Mouse (Mus musculus) midbrain, postnatal 0 days (tissue): ENCODE results near the gene Prss29. TPM values are rescaled to one million over a fixed set of nuclear protein-coding genes. Genes with fewer than 3 reads are reported as not detected.

Experiments
- ATAC-seq: fragments of 200-750 bp; cut with Nextera tagmentation; 2 replicates; pipeline ENCODE4 v1.8.0; 2017; ENCODE audit warnings: moderate number of reproducible peaks, mild to moderate bottlenecking, moderate TSS enrichment, moderate library complexity; ENCODE audit not compliant: low FRiP score
- DNase-seq: peaks from one replicate; pipeline ENCODE4 v3.0.0-alpha.2; 2015; ENCODE audit warnings: low spot score
- H3K27ac ChIP-seq: fragments of 300-500 bp; sonication (generic); 2 replicates; pipeline ENCODE4 v1.5.1; 2014; ENCODE audit warnings: low read depth, mild to moderate bottlenecking, low read length, mixed read lengths
- H3K27me3 ChIP-seq: fragments of 300-500 bp; sonication (generic); 2 replicates; pipeline ENCODE4 v1.6.1; 2014; ENCODE audit warnings: low read length, control low read depth, mixed read lengths; ENCODE audit not compliant: insufficient read depth
- H3K36me3 ChIP-seq: fragments of 300-500 bp; sonication (generic); 2 replicates; pipeline ENCODE4 v1.6.1; 2014; ENCODE audit warnings: low read length, control low read depth, mixed read lengths; ENCODE audit not compliant: insufficient read depth
- H3K4me1 ChIP-seq: fragments of 300-500 bp; sonication (generic); 2 replicates; pipeline ENCODE4 v1.6.1; 2014; ENCODE audit warnings: mild to moderate bottlenecking, control low read depth, antibody characterized with exemption, low read length, mixed read lengths; ENCODE audit not compliant: insufficient read depth
- H3K4me2 ChIP-seq: fragments of 300-500 bp; sonication (generic); 2 replicates; pipeline ENCODE4 v1.6.1; 2014; ENCODE audit warnings: low read depth, mild to moderate bottlenecking, low read length, mixed read lengths; ENCODE audit not compliant: poor library complexity, severe bottlenecking
- H3K4me3 ChIP-seq: fragments of 300-500 bp; sonication (generic); 2 replicates; pipeline ENCODE4 v1.5.1; 2014; ENCODE audit warnings: low read depth, mild to moderate bottlenecking, low read length, moderate library complexity
- H3K9ac ChIP-seq: fragments of 300-500 bp; sonication (generic); replicated peaks from 2 replicates; pipeline ENCODE4 v1.6.1; 2014; ENCODE audit warnings: mild to moderate bottlenecking, low read length, moderate library complexity, mixed read lengths; ENCODE audit not compliant: poor library complexity, severe bottlenecking
- H3K9me3 ChIP-seq: fragments of 300-500 bp; sonication (generic); 2 replicates; pipeline ENCODE4 v1.6.1; 2016; ENCODE audit warnings: low read length, control low read depth
- CTCF ChIP-seq: IDR thresholded peaks from 2 replicates; pipeline ENCODE4 v1.5.1; 2016; ENCODE audit warnings: antibody characterized with exemption, mild to moderate bottlenecking
- WGBS: fragments of 180-500 bp; shearing (Covaris S2); extraction: QIAGEN DNeasy Blood & Tissue Kit; methylation state at CpG from one replicate; pipeline ENCODE4 v1.1.7; 2014; 5-methylcytosine and 5-hydroxymethylcytosine counted together
- polyA plus RNA-seq: library from polyadenylated mRNA; unstranded; fragments of >200 nt; fragmentation: Nextera tagmentation; extraction: Ambion mirVana; gene quantifications from 2 replicates; pipeline ENCODE4 v1.2.1, GENCODE M21; 2015
- total RNA-seq: library from RNA; depleted of rRNA; stranded (reverse); fragments of >200 nt; gene quantifications from 2 replicates; pipeline ENCODE4 v1.2.3, GENCODE M21; 2014; rRNA removed

Prss29 gene
- total RNA-seq, result not detected in 2 replicates
- polyA plus RNA-seq, result not detected in 2 replicates

- H3K27ac ChIP-seq, result no peak within 1 kb of the TSS
- TF ChIP-seq CTCF, result no peak
- no peak for ATAC-seq
- DNase-seq, result no peak
- 73% methylated on average over 5 of the region's 5 CpGs for WGBS
- H3K36me3 ChIP-seq, result no peaks in the 10 kb centered on the region
- no peaks in the 10 kb centered on the region for H3K4me1 ChIP-seq
- no peaks in the 10 kb centered on the region for H3K9me3 ChIP-seq
- no peak within 1 kb of the TSS for H3K4me3 ChIP-seq
- H3K4me2 ChIP-seq, result no peak within 1 kb of the TSS
- H3K9ac ChIP-seq, result no peak within 1 kb of the TSS
- H3K27me3 ChIP-seq, result no peaks in the 10 kb centered on the region
These were observed at the start of gene Prss29 for GRCm38 (mm10) chr17:25318354-25318753. TSS of gene Prss29 (plus strand) at chr17:25318654.

GRCm38 (mm10) chr17:25270795-25271335 is 47.6 kb upstream of the Prss29 start:
- H3K27me3 ChIP-seq, result no peaks in the 10 kb centered on the region

GRCm38 (mm10) chr17:25272326-25272725 is 46.1 kb upstream of the Prss29 start:
- Histone ChIP-seq H3K36me3 (peaks cover 15% of the 10 kb centered on the region), H3K4me1 (peaks cover 18% of the 10 kb centered on the region), H3K9me3 (no peaks in the 10 kb centered on the region), H3K27me3 (no peaks in the 10 kb centered on the region), H3K4me2 (peak overlapping the region; percentile 97), H3K9ac (peak overlapping the region; percentile 98), H3K4me3 (peak overlapping the region; percentile 97), H3K27ac (peak overlapping the region; percentile 99)
- no peak for DNase-seq
- ATAC-seq, result no peak
- 0% methylated on average over 10 of the region's 10 CpGs for WGBS
- no peak for TF ChIP-seq CTCF

More at GRCm38 (mm10) chr17:25270795-25271335, 47.6 kb upstream of the Prss29 start:
- Histone ChIP-seq H3K36me3 (peaks cover 30% of the 10 kb centered on the region), H3K4me3 (peak overlapping the region; percentile 97; the same call in 1 of the 2 replicates), H3K9ac (no peak overlapping the region), H3K9me3 (no peaks in the 10 kb centered on the region), H3K27ac (no peak overlapping the region), H3K4me1 (peaks cover 18% of the 10 kb centered on the region), H3K4me2 (peak overlapping the region; percentile 97)
- WGBS, result 84% methylated on average over 2 of the region's 2 CpGs
- no peak for DNase-seq
- ATAC-seq, result no peak
- no peak for TF ChIP-seq CTCF

GRCm38 (mm10) chr17:25272951-25273705 is 45.3 kb upstream of the Prss29 start:
- no peaks in the 10 kb centered on the region for H3K27me3 ChIP-seq
- peak overlapping the region; percentile 98 for H3K9ac ChIP-seq
- H3K4me3 ChIP-seq, result peak overlapping the region; percentile 97
- DNase-seq (peak; percentile 93), ATAC-seq (peak; percentile 91)
- peaks cover 18% of the 10 kb centered on the region for H3K4me1 ChIP-seq
- no peaks in the 10 kb centered on the region for H3K9me3 ChIP-seq
- under 1% methylated on average over 74 of the region's 92 CpGs for WGBS
- TF ChIP-seq CTCF, result no peak
- peak overlapping the region; percentile 97 for H3K4me2 ChIP-seq
- H3K36me3 ChIP-seq, result peaks cover 8% of the 10 kb centered on the region
- H3K27ac ChIP-seq, result peak overlapping the region; percentile 99

- under 1% methylated on average over 35 of the region's 45 CpGs for WGBS
- Histone ChIP-seq H3K9ac (peak overlapping the region; percentile 98), H3K9me3 (no peaks in the 10 kb centered on the region), H3K36me3 (peaks cover under 1% of the 10 kb centered on the region; the same call in 1 of the 2 replicates), H3K4me3 (peak overlapping the region; percentile 97), H3K27me3 (no peaks in the 10 kb centered on the region), H3K4me1 (peaks cover 18% of the 10 kb centered on the region), H3K27ac (peak overlapping the region; percentile 99), H3K4me2 (peak overlapping the region; percentile 97)
- ATAC-seq, result peak; percentile 87
- TF ChIP-seq CTCF, result peak; percentile 84
- DNase-seq, result peak; percentile 96
These were observed 44.5 kb upstream of the Prss29 start for GRCm38 (mm10) chr17:25273706-25274501.
